Mouse (Mus musculus) adrenal gland, postnatal 36 days (tissue): ENCODE data around the gene Zfp599. TPM values are rescaled to one million over a fixed set of nuclear protein-coding genes. Genes with fewer than 3 reads are reported as not detected.
"Not testable (repeated sequence)": the region's sequence is repeated elsewhere in the genome, so short reads cannot be mapped to it uniquely, and the experiment has no call there.

Experiments
- DNase-seq, 2 experiments: peaks; one replicate each; pipeline ENCODE4 v3.0.0; 2021; ENCODE audit warnings: mixed read lengths in 1 of 2
- long read RNA-seq, 2 experiments: library from polyadenylated mRNA; stranded (forward); transcript quantifications; one replicate each; pipeline ENCODE4 v2.0.0; 2021; ENCODE audit warnings: borderline sequencing depth in 2 of 2
- total RNA-seq, 2 experiments: library from RNA; stranded (reverse); gene quantifications; 2 replicates each; pipeline ENCODE4 v1.2.3; 2021

The Zfp599 gene
- under 1 TPM; 0.69 to 0.73 TPM for total RNA-seq
- long read RNA-seq, experiment 1: 0 reads
- long read RNA-seq, experiment 2: 0 reads

GRCm38 (mm10) chr9:22259184-22260091 lies at the start of gene Zfp599:
Gene Zfp599, minus strand, starts transcription at chr9:22259895.
- peak; percentile 77 to 79 for DNase-seq

- DNase-seq: not testable (repeated sequence)
Observed at GRCm38 (mm10) chr9:22307920-22308262, 48.2 kb upstream of the Zfp599 start.

DNA sequence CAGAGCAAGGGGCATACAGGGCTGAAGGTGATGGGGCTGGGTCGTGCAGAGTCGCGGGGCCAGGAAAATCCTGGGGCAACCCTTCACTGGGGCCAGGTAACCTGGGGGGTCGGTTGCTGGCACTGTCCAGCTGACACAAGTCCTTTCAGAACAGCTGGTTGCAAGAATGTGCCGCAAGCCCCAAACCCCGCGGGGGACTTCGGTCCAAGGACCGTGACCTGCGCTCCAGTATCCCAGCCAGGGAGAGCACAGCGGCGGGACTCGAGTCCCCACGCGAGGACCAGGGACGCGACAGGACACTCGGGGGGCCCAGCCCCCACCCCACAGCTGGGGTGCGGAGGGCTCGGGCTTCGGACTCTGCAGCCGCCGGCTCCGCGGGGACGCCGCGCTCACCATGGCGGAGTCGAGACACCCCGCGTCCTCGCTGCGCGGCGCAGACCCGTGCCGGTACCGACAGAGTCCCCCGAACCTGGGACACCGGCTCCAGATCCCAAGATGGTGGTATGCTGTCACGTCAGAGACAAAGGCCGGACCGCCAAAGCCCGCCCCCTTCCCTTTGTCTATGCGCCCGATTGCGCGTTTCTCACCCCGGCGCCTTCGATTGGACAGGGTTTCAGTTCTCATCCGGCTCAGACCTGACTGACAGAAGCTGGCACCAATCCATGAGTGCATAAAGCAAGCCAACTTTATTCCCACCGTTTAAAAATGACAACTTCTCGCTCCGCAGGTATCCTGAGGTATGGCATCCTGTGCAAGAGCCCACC lies 47.6 kb upstream of the Zfp599 start, which contains the start of gene Zfp810:
TSS of gene Zfp810 (minus strand) at position 493 of the 764 bp plus-strand sequence.
- peak; percentile 92 to 94 for DNase-seq

- DNase-seq: no peak
Observed at GRCm38 (mm10) chr9:22306726-22307125, 47.0 kb upstream of the Zfp599 start.

GRCm38 (mm10) chr9:22302199-22302598 lies 42.5 kb upstream of the Zfp599 start:
- no peak for DNase-seq

DNA sequence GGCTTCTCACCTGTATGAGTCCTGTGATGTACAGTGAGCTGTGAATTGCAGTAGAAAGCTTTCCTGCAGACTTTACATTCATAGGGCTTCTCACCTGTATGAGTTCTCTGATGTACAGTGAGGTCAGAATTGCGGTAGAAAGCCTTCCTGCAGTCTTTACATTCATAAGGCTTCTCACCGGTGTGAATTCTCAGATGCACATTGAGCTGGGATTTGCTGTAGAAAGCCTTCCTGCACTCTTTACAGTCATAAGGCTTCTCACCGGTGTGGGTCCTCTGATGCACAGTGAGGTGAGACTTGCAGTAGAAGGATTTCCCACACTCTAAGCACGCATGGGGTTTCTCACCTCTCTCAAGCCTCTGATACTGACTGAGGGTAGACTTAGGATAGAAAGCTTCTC lies 19.0 kb upstream of the Zfp599 start:
- no peak for DNase-seq

GRCm38 (mm10) chr9:22268886-22269285 lies 9.2 kb upstream of the Zfp599 start:
- DNase-seq: no peak

DNA sequence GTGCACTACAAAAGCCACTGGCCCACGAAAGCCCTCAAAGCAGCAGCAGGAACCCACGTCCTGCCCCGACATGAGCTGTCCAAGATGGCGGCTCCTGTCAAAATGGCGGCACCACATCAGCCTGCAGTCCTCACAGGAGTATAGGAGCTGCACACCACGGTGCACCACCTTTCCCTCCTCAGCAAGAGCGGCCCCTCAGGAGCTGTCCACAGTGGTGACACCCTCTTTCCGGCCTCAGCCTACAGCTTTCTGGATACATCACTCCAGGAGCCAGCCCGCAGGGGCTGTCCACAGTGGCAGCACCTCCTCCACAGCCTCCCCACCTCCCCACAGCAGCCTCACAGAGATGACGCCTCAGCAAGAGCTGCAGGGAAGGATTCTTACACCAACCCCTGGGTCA lies 2.9 kb upstream of the Zfp599 start:
- DNase-seq: no peak

GRCm38 (mm10) chr9:22261594-22261993 lies 1.9 kb upstream of the Zfp599 start:
- DNase-seq: no peak

GRCm38 (mm10) chr9:22260092-22260422 lies 362 bp upstream of the Zfp599 start:
- DNase-seq: no peak

DNA sequence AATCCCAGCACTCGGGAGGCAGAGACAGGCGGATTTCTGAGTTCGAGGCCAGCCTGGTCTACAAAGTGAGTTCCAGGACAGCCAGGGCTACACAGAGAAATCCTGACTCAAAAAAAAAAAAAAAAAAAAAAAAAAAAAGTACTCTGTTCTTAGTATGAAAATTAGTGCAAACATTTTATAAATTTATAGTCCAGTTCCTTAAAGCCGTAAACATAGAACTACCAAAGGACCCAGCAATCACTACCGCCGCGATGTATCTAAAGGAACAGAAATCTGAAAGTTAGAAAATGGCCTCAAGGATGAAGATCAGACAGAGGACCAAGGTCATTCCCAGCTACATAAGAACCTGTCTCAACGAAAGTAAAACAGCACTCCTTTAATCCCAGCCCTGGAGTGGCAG lies 911 bp downstream of the Zfp599 start:
- DNase-seq: no peak

DNA sequence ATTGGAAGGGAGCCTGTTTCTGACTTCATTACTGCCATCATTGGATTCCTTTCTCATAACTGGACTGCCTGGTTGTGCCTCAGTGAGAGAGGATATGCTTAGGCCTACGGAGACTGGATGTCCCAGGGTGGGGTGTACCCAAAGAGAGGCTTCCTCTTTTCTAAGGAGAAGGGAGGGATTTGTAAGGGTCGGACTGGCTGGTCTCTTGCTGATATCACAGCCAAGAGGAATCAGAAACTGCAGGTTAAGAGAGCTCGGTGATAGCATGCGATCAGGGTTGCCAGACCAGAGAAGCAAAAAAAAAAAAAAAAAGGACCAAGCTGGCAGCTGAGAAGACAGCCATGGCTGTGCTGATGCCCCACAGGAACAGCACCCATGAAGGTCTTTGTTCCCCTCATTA lies 3.1 kb downstream of the Zfp599 start:
- DNase-seq: no peak

GRCm38 (mm10) chr9:22244242-22244641 lies 15.5 kb downstream of the Zfp599 start:
- DNase-seq: no peak

DNA sequence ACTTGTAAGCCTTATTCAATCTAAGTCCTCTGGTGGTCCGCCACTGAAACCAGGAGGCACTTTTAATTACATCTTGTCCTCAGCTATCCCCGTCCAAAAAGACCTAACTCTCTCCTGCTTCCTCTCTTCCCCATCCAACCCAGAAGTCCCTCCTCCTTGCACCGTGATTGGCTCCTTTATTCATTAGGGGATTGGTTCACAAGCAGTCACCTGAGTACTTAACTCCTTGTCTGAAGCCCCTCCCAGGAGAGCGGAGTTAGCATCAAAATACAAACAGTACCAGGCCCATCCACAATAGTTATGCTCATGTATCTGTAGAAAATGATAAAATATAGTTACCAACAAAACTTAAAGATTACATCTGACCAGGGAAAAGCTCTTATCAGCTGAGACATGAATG lies 19.7 kb downstream of the Zfp599 start:
- no peak for DNase-seq

DNA sequence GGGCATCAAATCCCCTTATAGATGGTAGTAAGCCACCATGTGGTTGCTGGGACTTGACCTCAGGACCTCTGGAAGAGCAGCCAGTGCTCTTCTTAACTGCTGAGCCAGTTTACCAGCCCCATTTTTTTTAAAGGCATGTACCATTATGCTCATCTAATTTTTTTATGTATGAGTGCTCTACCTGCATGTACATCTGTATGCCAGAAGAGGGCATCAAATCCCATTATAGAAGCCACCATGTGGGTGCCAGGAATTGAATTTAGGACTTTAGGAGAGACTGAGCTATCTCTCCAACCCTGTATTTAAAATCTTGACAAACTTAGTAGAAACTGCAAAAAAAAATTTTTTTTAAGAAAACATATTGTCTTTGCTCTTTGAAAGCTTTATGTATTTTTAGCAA lies 29.1 kb downstream of the Zfp599 start:
- DNase-seq: no peak

- no peak for DNase-seq
Observed at GRCm38 (mm10) chr9:22230061-22230460, 29.6 kb downstream of the Zfp599 start.

GRCm38 (mm10) chr9:22229386-22230026 lies 30.2 kb downstream of the Zfp599 start:
- DNase-seq: no peak

- peak in 1 of 2 experiments; percentile 18 for DNase-seq
Observed at GRCm38 (mm10) chr9:22226846-22227245, 32.8 kb downstream of the Zfp599 start.

DNA sequence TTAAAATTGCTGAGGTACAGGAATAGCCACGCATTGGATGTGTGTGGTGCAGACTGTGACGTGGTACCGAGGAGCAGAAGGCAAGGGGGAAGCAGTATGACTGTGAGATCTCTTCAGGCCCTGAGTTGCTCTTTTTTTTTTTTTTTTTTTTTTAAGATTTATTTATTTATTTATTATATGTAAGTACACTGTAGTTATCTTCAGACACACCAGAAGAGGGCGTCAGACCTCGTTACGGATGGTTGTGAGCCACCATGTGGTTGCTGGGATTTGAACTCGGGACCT lies 33.4 kb downstream of the Zfp599 start:
- DNase-seq: not testable (repeated sequence)

DNA sequence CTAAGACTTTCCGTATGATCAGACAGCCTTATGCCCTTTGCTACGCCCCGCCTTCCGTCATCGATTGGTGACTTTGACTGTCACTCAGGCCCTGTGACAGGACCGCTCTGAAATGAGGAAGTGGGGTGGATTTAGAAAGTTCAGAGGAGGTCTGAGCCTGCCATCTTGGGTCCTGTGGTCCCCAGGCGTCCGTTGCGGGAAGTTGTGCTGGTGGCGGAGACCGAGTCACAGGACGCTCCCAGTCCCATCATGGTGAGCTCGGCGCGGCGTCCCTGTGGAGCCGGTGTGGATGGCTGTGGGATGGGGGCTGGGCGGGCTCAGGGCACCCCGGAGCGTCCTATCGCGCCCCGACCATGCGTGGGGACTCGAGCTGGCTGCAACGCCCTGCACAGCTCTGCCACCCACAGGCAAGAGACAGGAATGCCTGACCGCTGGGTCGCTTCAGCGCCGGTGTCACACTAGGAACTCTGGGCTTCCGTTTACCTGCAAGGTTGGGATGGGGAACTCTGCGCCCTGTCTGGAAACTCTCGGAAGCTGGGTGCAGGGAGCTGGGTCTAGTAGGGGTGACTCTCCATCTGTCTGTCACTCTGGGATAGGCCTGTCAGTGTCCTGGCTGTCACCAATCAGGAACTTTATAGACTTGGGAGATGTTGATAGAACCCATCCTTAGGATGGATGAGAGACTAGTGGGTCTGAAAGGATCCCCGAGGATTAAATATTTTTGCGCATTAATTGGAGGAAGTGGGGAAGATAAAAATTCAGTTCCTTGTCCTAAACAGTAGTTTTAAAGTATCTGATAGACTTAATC lies 33.9 kb downstream of the Zfp599 start, which contains the start of gene Zfp809:
TSS of gene Zfp809 (plus strand) at position 134 of the 808 bp plus-strand sequence.
- peak; percentile 98 to 100 for DNase-seq

DNA sequence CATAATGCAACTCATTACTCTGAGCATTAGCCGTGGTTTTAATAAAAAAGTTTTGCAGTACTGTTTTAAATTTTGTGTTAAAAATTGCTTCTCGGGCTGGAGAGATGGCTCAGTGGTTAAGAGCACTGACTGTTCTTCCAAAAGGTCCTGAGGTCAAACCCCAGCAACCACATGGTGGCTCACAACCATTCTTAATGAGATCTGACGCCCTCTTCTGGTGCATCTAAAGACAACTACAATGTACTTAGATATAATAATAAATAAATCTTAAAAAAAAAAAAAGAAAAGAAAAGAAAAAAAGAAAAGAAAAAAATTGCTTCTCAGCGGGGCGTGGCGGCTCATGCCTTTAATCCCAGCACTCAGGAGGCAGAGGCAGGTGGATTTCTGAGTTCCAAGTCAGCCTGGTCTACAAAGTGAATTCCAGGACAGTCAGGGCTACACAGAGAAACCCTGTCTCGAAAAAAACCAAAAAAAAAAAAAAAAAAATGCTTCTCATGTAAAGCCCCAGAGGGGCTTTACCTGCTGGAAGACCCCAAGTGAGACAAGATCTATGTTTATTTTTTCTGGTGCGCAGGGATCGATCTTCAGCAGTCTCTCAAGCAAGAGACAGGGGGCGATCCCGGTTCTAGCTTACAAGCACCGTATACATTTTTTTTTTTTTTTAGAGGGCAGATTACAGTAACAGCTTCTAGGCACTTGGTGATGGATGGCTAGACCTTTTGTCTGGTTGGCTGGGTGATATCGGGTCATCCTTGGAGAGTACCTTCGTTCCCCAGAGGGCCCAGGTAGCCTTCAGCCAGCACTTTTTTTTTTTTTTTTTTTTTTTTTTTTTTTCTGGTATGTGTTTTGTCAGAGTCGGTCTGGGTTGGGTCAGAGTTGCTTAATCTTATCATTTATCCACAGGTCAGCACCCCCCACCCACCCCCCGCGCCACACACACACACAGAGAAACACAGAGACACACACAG lies 34.9 kb downstream of the Zfp599 start:
- peak; percentile 12 to 34 for DNase-seq
